Mouse (Mus musculus): ENCODE data around the gene Itgb4.

Itgb4 gene

DNA sequence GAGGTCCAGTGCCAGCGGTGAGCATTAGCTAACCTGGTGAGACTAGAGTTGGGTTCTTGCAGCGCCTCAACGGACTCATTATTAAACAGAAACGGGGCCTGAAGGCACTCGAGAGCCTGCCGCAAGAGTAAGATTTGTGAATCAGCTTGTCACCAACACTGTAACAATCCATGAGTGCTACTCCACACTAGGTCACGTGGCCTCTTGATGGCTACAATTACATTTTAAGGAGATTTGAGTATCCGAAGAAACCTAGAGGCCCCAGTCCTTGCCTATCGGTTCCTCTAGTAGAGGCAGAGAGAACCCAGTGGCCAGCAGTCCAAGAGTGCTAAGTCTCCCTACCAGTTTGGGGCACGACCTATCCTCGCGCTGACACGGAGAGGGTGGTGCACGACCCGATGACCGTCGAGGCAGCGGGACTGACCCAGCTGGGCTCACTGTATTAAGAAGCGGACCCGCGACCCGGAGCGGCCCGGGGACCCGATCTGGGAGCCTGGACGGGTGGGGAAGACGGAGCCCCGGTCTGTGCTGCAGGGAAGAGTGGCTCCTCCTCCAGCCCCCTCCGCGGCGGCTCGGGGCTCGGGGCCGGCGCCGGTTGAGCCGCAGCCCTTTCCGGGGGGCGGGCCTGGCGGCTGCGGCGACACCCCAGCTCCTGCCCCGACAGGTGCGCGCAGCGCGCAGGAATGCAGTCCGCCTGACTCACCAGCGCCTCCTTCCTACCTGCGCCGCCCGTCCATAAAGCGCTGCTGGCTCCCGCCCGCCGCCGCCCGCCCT, at the start of gene Itgb4:
TSS of gene Itgb4 (plus strand) at position 401 of the 774 bp plus-strand sequence.
- in situ Hi-C loops (cut with MboI): no loop called here

DNA sequence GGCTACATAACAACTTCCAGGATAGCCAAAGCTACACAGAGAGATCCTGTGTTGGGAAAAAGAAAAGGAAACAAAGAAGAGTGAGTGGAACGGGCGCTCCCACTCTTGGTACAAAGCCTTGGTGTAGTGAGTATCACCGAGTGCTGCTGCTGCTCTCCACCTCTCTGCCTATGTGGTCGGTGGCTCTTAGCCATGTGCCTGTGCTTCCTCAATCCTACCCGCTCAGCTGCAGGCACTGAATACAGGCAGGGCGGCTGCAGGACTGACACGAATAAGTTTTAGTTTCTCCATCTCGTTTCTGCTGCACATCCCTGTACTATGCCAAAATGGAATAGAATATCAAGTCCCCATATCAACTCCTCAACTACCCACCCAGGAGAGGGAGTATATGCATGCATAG, 45.5 kb upstream of the Itgb4 start:
- in situ Hi-C loops (cut with MboI): no loop called here

DNA sequence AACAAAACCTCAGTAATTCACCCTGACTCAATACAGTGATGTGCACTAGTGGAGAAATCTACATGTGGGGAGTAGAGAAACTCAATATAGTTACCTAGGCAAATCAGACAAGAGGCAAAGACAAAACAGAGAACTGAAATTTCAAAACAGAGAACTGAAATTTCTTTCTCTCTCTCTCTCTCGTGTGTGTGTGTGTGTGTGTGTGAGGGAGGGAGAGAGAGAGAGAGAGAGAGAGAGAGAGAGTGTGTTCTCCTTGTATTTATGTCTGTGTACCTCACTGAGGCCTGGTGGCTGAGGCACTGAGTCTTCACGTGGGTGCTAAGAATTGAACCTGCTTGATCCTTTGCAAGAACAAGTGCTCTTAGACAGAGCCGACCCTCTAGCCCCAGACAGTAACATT, 44.7 kb upstream of the Itgb4 start:
- in situ Hi-C loops (cut with MboI): loop anchor here (5.0 kb wide), 1 partner anchor 77 kb away; no protein-coding TSS in a partner anchor

DNA sequence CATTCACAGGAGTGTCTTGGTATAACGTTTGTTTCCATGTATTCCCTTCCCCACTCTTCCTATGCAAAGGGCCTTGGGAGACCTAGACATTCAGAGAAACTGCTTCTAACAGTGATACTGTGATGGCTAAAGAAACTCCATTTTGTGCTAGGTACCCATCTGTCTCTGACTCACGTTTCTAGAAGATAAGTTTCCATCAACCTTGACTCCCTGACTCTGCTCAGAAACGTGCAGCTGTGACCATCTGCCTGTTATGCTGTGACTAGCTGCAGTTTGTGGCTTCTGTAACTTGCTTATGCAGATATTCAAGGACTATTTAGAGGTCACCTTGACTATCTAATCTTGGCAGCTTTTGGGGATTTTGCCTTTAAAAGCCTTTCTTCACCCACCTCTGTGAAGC, 43.3 kb upstream of the Itgb4 start:
- in situ Hi-C loops (cut with MboI): loop anchor here (5.0 kb wide), 1 partner anchor 76 kb away; no protein-coding TSS in a partner anchor

DNA sequence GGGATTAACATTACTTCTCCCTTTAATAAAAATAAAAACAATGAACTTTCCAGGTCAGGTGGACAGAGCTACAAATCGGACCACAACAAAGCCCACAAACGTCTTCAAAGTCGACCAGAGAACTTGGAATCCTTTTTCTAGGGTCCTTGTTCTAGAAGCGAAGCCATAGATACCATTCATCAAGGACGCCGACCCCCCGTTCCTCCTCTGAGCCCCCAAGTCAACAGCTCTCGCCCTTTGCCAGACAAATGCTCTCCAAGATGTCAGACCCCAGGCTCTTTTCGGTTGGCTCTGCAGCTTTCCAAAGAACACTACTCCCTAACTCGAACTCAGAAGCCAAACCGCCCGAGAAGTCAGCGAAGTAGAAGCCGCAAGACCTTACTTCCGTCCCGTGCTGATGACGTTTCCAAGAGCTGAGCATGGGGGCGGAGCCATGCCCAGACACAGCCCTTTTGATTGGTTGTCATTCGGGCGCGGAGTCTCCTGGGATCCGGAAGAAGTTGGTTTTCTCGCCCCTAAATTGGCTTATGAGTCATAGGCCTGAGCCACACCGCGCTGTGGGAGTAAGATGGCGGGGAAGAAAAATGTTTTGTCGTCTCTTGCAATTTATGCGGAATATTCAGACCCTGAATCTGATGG, 41.3 kb upstream of the Itgb4 start, which contains the start of the genes Sap30bp and Recql5:
TSS of gene Sap30bp (plus strand) at position 175 of the 639 bp plus-strand sequence.
TSS of gene Recql5 (minus strand) at position 370 of the 639 bp plus-strand sequence.
- in situ Hi-C loops (cut with MboI): loop anchor here (5.0 kb wide), 1 partner anchor 74 kb away; no protein-coding TSS in a partner anchor

DNA sequence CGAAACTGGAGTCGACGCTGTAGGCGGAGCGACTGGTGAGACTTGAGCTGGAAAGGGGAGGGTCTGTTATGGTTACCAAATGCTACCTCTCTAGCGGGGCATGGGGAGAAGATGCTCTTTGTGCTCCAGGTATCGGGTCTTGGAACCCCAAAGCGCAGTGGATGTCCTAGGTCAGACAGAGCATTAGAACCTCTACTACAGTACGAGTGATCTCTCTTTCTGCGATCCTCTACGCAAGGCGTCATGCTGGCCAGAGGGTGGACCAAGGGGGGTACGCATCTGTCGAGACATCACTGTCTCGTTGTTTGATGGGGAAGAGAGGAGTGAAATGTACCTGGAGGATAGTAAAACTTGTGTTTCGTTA, 40.8 kb upstream of the Itgb4 start:
- in situ Hi-C loops (cut with MboI): loop anchor here (5.0 kb wide), 1 partner anchor 74 kb away; no protein-coding TSS in a partner anchor

DNA sequence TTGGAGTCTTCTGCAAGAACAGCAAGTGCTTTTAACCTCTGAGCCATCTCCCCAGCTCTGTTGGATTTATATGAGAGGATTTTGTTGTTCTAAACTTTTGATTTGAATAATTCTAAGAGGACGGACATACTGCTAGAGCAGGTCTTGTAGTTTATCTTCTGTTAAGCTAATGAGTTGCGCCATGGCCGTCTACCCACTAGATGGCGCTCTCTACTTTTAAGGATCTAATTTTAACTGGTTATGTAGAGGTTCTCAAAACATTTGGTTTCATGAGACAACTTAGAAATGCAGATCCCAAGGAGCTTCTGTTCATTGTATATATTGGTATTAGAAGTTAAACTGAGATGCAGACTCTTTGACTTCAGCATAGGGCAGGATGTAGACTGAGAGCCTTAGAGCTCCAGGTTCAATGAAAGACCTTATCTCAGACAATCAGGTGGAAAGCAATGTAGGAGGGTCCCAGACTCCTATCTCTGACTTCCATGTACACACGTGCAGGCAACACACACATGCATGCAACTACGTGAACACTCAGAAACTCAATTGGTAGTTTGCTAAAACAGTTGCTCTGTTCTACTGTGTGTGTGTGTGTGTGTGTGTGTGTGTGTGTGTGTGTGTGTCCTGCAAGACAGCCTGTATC, 34.7 kb upstream of the Itgb4 start:
- in situ Hi-C loops (cut with MboI): no loop called here

DNA sequence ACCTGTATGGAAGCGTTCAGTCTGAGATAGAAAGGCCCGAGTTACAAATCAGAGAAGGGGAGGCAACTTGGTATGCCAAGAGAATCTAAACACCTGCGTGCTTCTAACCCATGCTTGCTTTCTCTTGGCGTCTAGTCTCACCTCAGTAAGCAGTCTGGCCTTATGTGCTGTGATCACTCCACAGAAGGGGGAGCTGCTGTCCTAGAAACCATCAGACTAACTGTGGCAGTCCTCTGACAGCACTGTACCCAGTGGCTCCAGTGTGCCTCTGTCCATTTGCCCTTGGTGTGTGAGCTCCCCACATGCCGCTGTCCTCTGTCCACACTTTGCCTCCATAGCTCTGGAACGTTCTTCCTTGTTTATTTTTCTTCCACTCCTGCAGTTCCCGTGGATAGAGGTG, 32.5 kb upstream of the Itgb4 start:
- in situ Hi-C loops (cut with MboI): no loop called here

DNA sequence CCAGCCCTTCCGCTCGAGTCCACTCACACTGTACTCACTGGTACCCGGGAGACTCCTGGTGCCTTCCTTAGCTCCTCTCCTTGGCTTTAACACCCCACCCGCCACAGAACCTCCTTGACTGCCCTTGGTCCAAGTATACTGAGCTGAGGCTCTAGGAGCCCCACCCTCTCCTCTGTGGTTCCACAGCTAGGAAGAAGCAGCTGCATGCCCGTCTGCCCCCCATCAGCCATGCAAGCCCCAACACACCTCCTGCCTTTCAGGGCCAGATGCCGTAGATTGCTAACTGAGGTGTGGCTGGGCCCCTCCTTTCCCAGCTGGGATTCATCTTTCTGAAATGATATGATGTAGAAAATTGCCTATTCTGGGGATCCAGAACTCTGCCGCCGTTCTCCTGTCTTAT, 29.3 kb upstream of the Itgb4 start:
- in situ Hi-C loops (cut with MboI): no loop called here

DNA sequence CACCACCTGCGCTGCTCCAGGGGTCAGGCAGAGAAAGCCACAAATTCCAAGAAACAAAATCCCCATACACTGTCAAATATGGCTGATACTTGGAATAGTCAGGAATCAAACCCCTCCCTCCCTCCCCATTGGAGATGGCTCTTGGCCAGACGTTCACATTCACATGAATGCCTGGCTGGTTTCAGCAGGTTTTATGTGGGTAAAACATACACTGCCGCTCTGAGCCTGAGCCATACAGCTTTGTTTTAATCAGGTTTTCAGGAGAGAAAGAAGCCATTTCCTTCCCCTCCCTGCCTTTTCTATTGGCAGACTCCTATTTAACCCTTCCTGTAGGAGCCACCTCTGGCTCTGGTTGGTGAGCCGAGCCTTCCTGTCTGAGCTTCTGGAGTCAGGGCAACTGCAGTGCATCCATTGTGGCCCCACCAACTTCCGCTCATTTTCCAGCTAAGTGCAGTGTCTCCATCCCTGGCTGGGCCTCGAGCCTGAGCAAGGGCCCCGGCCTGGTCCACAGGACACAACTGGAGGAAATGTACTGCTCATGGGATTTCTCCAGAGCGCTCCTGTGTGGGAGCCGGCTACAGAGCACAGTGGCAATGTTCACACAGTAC, 28.2 kb upstream of the Itgb4 start:
- in situ Hi-C loops (cut with MboI): no loop called here

DNA sequence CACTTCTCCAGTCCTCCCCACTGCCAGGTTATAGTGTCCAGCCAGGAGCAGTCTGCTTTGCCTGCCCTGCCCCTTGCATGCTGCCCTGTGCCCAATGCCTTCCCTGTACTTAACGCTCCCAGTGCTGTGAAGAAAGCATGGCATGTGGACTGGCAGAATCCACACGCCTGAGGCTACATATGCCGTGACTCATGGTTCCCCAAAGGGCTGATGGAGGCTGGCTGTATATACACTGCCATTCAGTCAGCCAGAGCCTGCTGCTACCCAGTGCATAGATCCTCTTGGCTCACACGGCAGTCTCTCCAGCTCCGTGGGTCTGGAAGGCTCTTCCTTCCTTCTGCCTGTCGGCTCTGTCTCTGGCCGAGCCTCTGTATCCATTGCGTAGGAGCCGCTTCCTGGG, 26.2 kb upstream of the Itgb4 start:
- in situ Hi-C loops (cut with MboI): no loop called here

DNA sequence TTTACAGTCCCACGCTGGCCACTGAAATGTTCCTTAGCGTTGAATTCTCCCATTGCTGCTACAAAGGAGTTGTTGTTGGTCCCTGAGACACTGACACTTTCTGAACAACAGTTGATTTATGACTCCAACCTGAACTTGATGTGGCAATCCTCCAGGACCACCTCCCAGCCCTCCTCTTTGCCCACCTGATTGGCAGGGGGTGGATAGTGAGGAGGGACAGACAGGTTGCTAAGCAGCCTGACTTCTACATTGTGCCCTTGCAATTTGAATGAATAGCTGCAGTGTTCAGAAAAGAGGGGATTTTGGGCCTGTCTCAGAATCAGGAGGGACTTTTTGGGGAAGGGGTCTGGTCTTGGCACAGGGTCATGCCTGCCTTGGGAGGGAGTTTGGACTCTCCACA, 23.8 kb upstream of the Itgb4 start:
- in situ Hi-C loops (cut with MboI): no loop called here

DNA sequence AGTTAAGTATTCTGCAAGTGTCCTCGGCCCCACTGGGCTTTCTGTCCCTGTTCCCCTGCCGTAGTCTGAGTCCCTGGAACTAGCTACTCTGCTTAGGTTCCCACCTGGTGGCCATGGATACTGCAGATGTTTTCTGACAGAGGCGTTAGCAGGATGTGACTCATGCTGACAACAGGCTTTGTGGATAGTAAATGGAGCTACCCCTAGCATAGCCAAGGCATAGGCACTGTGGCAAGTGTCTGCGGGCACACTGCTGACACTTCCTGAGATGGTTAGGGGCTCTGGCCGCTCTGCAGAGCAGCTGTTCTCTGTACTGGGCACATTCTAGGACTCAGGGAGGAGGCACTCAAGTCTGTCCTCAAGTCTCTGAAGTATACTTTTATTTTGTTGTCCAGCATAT, 19.8 kb upstream of the Itgb4 start:
- in situ Hi-C loops (cut with MboI): no loop called here

DNA sequence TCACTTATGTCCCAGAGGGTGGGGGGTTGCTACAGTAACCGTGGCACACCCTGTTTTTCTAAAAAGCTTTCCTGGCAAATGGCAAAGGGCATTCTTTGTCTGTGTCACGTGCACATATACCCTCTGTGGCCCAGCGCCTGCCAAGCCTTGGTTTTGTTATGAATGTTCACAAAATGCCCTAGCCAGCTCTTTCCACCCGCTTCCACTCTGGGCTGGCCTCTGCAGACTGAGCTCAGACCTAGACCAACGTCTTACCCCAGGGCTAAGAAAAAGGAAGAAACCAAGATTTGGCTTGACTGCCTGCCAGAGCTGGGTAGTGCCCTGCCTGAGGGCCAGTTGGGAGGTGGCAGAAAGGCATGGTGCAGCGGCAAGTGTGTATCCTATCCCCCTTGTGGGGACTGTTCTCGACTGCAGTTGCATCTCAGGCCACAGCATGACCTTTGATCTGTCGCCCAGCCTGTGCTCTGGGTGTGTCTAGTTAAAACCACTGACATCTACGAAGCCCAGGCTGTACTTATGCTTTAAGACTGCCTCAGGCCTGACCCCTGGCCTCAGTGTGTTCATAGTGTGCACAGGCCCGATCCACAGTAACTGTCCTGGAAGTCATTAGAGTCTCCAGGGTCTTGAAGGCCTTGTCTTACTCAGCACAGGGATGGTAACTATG, 19.2 kb upstream of the Itgb4 start:
- in situ Hi-C loops (cut with MboI): no loop called here

DNA sequence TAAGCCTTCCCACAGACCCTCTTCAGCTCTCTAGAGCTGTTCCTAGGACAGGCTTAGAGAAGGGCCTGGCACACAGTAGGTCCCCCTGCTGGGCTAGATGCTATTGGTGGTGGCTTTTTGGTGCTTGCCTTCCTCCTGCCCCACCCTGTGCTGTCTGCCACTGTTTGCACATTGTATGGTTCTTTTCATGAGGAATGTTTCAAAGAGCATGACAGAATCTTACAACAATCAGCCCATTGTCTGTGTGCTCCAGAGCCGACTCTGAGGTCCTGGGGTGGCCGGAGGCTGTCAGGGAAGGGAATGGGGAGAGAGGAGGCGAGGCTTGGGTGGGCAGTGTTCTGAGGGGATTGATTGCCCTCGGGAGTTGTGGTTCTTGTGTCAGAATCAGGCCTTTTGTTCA, 18.1 kb upstream of the Itgb4 start:
- in situ Hi-C loops (cut with MboI): no loop called here

DNA sequence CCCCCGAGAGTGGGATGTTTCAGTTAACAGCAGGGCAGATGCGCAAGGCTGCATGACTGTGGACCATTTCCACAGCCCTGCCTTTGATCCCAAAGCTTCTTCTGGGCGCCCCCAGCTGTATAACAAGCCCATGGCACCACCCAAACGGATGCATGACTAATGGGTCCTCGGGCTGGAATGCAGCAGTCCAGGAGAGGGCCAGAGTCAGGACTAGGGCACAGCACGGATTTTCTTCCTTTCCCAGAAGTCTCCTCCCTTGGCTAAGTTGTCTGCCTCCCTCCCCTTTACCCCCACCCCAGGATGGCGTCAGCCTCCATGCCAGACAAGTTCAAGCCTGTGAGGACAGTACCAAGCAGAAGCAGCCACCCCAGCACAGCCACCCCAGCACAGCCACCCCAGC, 16.5 kb upstream of the Itgb4 start:
- in situ Hi-C loops (cut with MboI): no loop called here

DNA sequence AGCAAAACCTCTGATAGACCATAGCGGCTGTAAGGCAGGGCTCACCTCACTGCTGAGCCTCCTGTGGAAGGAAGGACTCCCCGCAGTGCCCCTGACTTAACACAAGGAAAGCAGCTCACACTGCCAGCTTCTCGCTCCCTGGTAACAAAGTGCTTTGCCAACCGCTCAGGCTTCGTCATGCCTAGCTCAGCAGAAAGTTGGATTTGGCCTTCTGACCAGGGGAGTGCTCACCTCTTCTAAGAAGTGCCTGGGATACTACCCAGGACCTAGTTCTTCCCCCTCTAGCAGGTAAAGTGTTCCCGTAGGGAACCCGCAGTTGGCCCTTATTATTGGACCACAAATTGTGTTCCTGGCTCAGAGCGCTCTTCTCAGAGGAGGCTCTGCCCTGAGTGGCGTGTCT, 15.5 kb upstream of the Itgb4 start:
- in situ Hi-C loops (cut with MboI): no loop called here

DNA sequence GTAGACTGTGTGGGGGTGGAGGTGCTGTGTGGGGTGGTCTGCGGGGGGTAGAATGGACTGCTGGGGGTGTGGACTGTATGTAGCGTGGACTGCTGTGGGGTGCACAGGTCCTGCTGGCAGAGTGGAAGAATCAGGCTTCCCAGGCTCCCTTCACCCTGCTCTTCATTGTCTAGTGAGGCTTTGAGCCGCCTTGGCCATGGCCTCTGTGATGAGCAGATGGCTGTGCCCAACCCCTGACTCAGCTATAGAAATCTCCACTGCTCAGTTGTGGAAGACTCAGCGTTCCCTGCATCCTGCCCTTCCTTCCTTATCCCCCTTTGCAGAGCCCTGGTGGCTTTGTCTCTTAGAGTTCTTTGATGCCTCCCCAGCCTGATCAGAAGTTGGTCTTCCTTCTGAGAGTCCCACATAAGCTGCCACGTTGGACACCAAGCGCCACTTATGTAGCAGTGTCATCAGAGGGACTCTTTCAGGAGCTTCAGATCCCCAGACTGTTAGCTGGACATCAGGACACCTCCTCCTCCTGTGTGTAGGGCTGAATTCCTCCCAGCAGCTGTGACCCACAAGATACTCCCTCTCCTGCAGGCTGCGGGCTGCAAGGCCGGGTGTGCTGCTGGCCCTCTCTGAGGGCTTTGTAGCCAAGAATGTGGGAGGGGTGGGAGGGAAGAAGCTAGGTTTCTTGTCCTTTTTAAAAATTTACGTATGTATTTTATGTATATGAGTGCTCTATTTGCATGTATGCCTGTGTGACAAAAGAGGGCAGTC, 11.7 kb upstream of the Itgb4 start:
- in situ Hi-C loops (cut with MboI): no loop called here

DNA sequence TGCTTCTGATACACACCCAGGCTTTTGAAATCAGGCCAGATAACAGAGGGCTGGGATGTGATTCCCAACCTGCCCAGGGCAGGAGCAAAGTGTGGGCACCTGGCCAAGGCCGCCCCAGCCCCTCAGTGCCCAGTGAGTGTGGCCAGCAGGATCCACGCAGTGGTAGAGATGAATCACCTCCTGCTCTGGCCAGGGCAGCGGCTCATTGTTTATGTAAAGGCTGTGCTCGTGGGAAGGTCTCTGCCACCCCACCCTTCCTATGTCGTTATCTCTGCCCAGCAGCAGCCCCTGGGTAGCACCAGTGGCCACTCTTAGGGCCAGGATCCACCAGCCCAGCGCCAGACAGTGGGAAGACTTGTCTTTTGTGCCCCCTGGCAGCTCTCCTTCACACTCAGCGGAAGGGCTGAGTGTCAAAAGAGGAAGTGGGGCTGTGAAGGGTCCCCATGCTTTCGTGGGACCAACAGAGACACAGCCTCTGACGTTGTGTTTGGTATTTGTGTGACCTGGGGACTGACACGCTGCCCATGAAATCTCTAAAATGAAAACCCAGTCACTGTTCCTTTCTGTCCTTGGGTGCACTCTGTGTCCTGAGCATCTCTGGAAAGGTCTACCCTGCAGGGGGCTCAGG, 9.4 kb upstream of the Itgb4 start:
- in situ Hi-C loops (cut with MboI): no loop called here

DNA sequence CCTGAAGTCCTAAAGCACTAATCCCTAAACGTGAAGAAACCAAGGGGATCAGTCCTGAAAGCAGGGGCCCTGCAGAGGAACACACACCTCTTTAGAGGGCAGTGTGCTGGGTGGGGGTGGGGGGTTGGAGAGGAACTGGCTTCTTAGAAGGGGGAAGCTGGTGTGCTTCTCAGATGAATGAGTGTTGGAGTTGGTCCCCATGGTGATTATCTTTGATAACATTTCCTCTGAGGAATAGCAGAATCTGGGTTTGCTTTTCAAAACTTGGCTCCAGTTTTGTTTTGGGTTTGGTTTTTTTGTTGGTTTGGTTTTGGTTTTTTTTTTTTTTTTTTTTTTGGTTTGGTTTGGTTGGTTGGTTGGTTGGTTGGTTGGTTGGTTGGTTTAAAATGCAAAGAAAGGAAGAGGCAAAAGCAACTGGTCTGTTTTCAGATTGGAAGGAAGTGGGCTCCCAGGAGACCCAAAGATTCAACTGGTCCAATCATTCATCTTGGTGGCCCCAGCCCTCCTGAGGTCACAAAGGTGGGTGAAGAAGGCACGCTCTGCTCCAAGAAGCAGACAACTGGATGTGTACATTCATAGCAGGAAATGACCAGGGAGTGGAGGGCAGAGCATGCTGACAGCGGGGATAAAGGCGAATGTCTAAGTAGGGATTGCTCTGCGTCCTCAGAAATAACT, 5.6 kb upstream of the Itgb4 start:
- in situ Hi-C loops (cut with MboI): no loop called here

Measured in mature B cell (primary cell).